Mouse (Mus musculus) intestine, embryonic 16.5 days (tissue): ENCODE data around the gene Filip1l. TPM values are rescaled to one million over a fixed set of nuclear protein-coding genes. Genes with fewer than 3 reads are reported as not detected.
A peak's percentile ranks its signal among the peaks of the same experiment; 100 is the strongest.

Experiments used
- ATAC-seq: fragments of 200-750 bp; cut with Nextera tagmentation; 2 replicates; pipeline ENCODE4 v1.8.0; 2017; ENCODE audit warnings: moderate TSS enrichment, moderate library complexity
- H3K27ac ChIP-seq: fragments of 300-500 bp; sonication (generic); 2 replicates; pipeline ENCODE4 v1.5.1; 2014; ENCODE audit warnings: mild to moderate bottlenecking, low read length
- H3K27me3 ChIP-seq: fragments of 300-500 bp; sonication (generic); replicated peaks from 2 replicates; pipeline ENCODE4 v1.6.1; 2014; ENCODE audit warnings: low read length, control low read depth, mixed read lengths; ENCODE audit not compliant: control insufficient read depth, insufficient read depth
- H3K36me3 ChIP-seq: fragments of 300-500 bp; sonication (generic); 2 replicates; pipeline ENCODE4 v1.6.1; 2014; ENCODE audit warnings: low read length, control low read depth; ENCODE audit not compliant: control insufficient read depth, insufficient read depth
- H3K4me1 ChIP-seq: fragments of 300-500 bp; sonication (generic); 2 replicates; pipeline ENCODE4 v1.6.1; 2014; ENCODE audit warnings: low read length, control low read depth, mixed read lengths; ENCODE audit not compliant: control insufficient read depth, insufficient read depth
- H3K4me2 ChIP-seq: fragments of 300-500 bp; sonication (generic); 2 replicates; pipeline ENCODE4 v1.6.1; 2014; ENCODE audit warnings: low read depth, low read length, control low read depth
- H3K4me3 ChIP-seq: fragments of 300-500 bp; sonication (generic); 2 replicates; pipeline ENCODE4 v1.5.1; 2014; ENCODE audit warnings: mild to moderate bottlenecking, low read length
- H3K9ac ChIP-seq: fragments of 300-500 bp; sonication (generic); 2 replicates; pipeline ENCODE4 v1.6.1; 2014; ENCODE audit warnings: low read depth, low read length
- H3K9me3 ChIP-seq: fragments of 300-500 bp; sonication (generic); 2 replicates; pipeline ENCODE4 v1.6.1; 2016; ENCODE audit warnings: low read length, control low read depth; ENCODE audit not compliant: control insufficient read depth
- WGBS: fragments of 180-500 bp; shearing (Covaris S2); extraction: QIAGEN DNeasy Blood & Tissue Kit; methylation state at CpG from one replicate; pipeline ENCODE4 v1.1.7; 2014; 5-methylcytosine and 5-hydroxymethylcytosine counted together
- polyA plus RNA-seq: library from polyadenylated mRNA; unstranded; fragments of >200 nt; fragmentation: Nextera tagmentation; extraction: Ambion mirVana; gene quantifications from 2 replicates; pipeline ENCODE4 v1.2.1, GENCODE M21; 2015

The Filip1l gene
- polyA plus RNA-seq, 1 experiment from 2014 or later = 30.4 TPM

DNA sequence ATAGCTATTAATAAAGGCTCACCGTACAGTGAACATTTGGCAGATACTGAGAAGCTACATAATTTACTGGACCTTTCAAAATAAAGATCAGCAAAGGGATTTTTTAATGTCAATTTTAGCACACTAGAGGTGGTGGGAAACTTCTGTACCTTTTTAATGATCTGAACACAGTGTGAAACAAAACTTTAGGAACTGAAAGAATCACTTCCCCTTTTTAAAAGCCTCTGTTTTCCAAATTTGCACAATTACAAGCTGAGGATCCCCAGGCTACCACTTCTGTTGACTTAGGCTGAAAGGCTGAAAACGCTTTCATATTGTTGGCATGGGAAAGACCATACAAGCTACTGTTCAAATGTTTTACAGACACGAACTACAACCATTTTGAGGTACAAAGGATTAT, 197.2 kb downstream of the Filip1l start:
- ATAC-seq = no peak
- H3K4me1 ChIP-seq = peaks cover 18% of the 10 kb centered on the region
- peak overlapping the region; percentile 50; the same call in 1 of the 2 replicates for H3K9ac ChIP-seq
- H3K4me3 ChIP-seq = peak overlapping the region; percentile 84
- no peaks in the 10 kb centered on the region for H3K36me3 ChIP-seq
- H3K27ac ChIP-seq = peak overlapping the region; percentile 35; the same call in 1 of the 2 replicates
- H3K9me3 ChIP-seq = no peaks in the 10 kb centered on the region
- no peaks in the 10 kb centered on the region for H3K27me3 ChIP-seq
- WGBS = 35% methylated on average over 3 of the region's 3 CpGs
- peak overlapping the region; percentile 94 for H3K4me2 ChIP-seq

DNA sequence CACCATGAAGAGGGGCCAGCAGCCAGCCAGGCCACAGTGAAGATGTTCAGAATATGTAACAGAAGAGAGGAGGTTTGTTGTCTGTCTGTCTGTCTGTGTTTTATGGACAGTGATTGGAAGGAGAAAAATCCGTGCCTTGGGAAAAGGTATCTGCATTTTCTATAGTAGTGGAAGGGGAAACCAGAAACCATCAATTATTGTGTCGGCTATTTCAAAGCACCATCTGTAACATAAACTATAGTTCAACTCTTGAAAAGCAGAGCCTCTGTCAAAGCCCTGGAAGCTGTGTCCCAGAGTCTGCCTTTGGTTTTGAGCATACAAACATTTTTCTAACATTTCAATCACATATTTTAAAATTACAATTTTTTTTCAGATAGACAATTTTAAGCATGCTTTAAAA, 197.9 kb downstream of the Filip1l start:
- Histone ChIP-seq H3K9ac (peak overlapping the region; percentile 53), H3K36me3 (no peaks in the 10 kb centered on the region), H3K4me2 (peak overlapping the region; percentile 40), H3K9me3 (no peaks in the 10 kb centered on the region), H3K27ac (peak overlapping the region; percentile 40), H3K4me1 (peaks cover 20% of the 10 kb centered on the region), H3K4me3 (peak overlapping the region; percentile 37), H3K27me3 (no peaks in the 10 kb centered on the region)
- no peak for ATAC-seq
- 39% methylated on average over 2 of the region's 2 CpGs for WGBS

DNA sequence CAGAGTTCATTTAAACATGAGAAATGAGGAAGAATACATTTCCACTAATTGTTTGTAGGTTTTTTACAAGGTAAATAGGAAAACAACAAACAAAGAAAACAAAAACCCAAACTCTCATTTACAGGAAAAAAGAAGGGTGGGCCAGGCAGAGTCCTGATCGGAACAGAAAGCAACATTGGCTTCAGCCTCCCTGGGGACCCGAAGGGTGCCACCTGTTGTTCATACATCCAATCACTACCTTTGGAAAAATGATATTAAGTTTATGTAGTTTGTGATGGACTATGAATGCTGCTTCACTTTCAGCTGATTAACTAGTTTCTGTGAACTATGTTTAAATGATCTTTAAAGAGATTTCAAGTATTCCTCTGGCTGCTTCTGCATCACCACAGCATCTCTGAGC, 198.7 kb downstream of the Filip1l start:
- H3K27ac ChIP-seq = no peak overlapping the region
- no peaks in the 10 kb centered on the region for H3K27me3 ChIP-seq
- WGBS = 57% methylated on average over 2 of the region's 2 CpGs
- no peak overlapping the region for H3K9ac ChIP-seq
- H3K36me3 ChIP-seq = no peaks in the 10 kb centered on the region
- H3K4me2 ChIP-seq = peak overlapping the region; percentile 23; the same call in 1 of the 2 replicates
- H3K9me3 ChIP-seq = no peaks in the 10 kb centered on the region
- H3K4me3 ChIP-seq = peak overlapping the region; percentile 18; the same call in 1 of the 2 replicates
- ATAC-seq = no peak
- H3K4me1 ChIP-seq = peaks cover 23% of the 10 kb centered on the region

DNA sequence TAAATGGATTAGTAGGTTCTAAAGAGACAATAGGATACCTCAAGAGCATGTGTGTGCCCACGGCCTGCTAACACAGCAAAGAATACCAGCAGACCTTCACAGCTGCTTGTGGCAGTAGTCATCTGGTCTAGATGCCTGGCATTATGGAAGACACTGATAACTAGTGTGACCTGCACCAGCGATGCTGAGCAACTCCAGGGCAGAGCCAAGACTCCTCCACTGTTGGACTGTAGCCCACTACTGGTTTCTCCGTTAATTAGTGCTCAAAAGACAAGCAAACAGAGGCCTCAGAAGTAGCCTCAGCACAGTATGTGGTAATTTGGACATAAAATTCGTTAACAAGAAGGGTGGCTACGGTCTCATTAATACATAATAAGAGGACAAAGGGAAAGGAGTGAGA, 199.8 kb downstream of the Filip1l start:
- H3K4me3 ChIP-seq = no peak overlapping the region
- 86% methylated on average over 5 of the region's 5 CpGs for whole genome bisulfite sequencing
- H3K4me2 ChIP-seq = no peak overlapping the region
- no peaks in the 10 kb centered on the region for H3K27me3 ChIP-seq
- H3K27ac ChIP-seq = 0 out of 2 replicates have a peak overlapping the region, but pooled peaks have one; percentile 18
- ATAC-seq = no peak
- H3K9me3 ChIP-seq = no peaks in the 10 kb centered on the region
- H3K9ac ChIP-seq = no peak overlapping the region
- H3K36me3 ChIP-seq = no peaks in the 10 kb centered on the region
- H3K4me1 ChIP-seq = peaks cover 23% of the 10 kb centered on the region

DNA sequence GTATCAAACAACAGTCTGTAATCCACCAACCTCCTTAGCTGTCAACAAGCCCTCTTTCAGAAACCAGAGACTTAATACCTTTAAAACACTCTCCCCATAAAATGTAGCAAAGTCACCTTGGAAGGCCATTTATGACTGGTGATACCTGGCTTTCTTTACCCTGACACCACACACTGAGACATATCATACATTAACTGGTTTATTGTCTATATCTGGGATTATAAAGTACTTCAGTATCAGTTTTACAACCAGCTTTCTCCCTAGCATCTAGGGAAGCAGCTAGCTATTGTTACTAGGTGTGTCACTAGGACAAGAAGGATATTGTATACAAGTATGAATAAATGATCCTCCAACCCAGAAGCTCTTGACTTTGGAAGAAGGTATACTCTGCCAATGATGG, 200.3 kb downstream of the Filip1l start:
- H3K27ac ChIP-seq = 0 out of 2 replicates have a peak overlapping the region, but pooled peaks have one; percentile 18
- no peaks in the 10 kb centered on the region for H3K27me3 ChIP-seq
- no peak overlapping the region for H3K4me2 ChIP-seq
- ATAC-seq = peak; percentile 45
- H3K4me1 ChIP-seq = peaks cover 23% of the 10 kb centered on the region
- no peak overlapping the region for H3K4me3 ChIP-seq
- H3K9me3 ChIP-seq = no peaks in the 10 kb centered on the region
- H3K36me3 ChIP-seq = no peaks in the 10 kb centered on the region
- H3K9ac ChIP-seq = no peak overlapping the region

DNA sequence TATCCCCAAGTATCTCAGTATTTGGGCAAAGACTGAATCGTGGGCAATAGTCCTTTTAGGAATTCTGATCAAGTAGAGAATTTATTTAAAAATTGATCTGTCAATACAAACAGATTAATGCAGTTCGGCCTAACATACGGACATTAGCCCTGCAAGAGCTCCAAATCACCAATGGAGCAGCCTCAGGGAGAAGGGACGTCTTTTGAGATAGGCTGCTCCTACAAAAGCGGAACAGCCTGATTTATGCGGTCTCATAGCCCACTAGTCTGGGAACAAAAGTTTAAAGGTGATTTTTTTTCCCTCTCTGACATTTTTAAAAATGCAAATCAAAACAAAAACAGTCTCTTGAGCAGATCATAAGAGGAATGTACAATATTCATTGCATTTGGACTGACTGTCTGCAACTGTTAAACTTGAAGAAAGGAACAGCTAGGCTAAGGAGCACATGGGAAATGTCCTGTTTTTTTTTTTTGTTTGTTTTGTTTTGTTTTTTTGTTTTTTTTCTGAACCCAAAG, 202.1 kb downstream of the Filip1l start:
- peaks cover 23% of the 10 kb centered on the region for H3K4me1 ChIP-seq
- no peaks in the 10 kb centered on the region for H3K9me3 ChIP-seq
- H3K4me2 ChIP-seq = no peak overlapping the region
- H3K27ac ChIP-seq = no peak overlapping the region
- H3K9ac ChIP-seq = no peak overlapping the region
- WGBS = 80% methylated on average over 6 of the region's 6 CpGs
- H3K27me3 ChIP-seq = no peaks in the 10 kb centered on the region
- ATAC-seq = no peak
- H3K36me3 ChIP-seq = no peaks in the 10 kb centered on the region
- no peak overlapping the region for H3K4me3 ChIP-seq

DNA sequence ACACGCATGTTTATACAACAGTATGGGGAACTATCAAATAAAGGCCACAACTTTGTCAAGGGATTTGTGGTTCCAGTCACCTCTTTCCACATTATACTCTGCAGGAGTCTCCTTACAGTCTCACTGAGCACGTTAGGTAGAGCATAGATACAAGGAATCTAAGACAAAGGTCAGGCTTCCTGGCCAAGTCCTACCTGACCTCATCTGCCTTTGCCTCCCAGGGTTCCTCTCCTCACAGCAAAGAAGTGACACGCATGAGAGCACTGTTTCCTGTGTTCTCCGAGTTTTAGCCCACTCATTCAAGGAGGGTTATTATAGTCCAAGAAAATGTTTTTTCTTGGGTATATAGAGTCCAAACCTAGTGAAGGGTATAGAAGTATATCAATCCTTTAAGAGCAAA, 202.8 kb downstream of the Filip1l start:
- Histone ChIP-seq H3K4me3 (no peak overlapping the region), H3K27ac (no peak overlapping the region), H3K9me3 (no peaks in the 10 kb centered on the region), H3K4me1 (peaks cover 23% of the 10 kb centered on the region), H3K36me3 (no peaks in the 10 kb centered on the region), H3K4me2 (no peak overlapping the region), H3K9ac (no peak overlapping the region), H3K27me3 (no peaks in the 10 kb centered on the region)
- 68% methylated on average over 4 of the region's 4 CpGs for WGBS
- no peak for ATAC-seq

DNA sequence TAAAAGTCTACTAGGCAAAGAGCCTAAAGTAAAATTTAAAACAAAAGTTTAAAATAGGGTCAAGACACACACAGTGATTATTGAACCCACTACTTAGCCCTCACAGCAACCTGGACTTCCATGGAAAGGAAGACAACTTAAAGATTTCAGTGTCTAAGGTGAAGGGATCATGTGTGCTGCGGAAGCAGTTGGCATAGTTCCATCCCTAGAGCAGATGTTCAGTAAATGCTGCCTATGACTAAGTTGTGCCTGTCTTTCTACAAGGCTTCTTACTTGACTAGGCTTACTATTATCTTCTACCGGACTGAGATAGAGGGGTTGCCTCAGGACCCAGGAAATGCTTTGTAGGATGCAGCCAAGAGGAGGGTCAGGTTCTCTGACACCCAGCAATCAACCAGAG, 203.4 kb downstream of the Filip1l start:
- Histone ChIP-seq H3K36me3 (no peaks in the 10 kb centered on the region), H3K4me1 (peaks cover 23% of the 10 kb centered on the region), H3K4me2 (no peak overlapping the region), H3K27ac (no peak overlapping the region), H3K27me3 (no peaks in the 10 kb centered on the region), H3K9ac (no peak overlapping the region), H3K4me3 (no peak overlapping the region), H3K9me3 (no peaks in the 10 kb centered on the region)
- ATAC-seq = no peak
- WGBS = 64% methylated on average over 2 of the region's 2 CpGs

DNA sequence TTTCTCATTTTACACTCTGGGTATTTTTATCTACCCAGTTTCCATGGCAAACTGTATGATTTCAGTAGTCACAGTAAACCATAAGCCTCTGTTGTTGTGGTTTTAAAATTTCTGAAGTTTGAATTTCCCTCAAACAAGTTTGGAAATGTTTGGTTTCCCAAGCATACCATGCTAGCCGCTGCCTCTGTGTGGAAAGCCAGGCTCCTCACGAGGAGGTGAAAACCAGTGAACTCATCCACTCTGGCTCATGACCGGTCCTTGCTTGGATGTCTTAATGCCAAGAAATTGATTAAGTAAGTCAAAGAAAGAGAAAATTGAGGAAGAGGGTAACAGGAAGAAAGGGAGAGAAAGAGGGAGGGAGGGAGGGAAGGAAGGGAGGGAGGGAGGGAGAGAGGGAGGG, 205.4 kb downstream of the Filip1l start:
- H3K9me3 ChIP-seq = no peaks in the 10 kb centered on the region
- H3K9ac ChIP-seq = no peak overlapping the region
- H3K4me2 ChIP-seq = no peak overlapping the region
- ATAC-seq = no peak
- H3K27ac ChIP-seq = no peak overlapping the region
- H3K4me3 ChIP-seq = no peak overlapping the region
- no peaks in the 10 kb centered on the region for H3K27me3 ChIP-seq
- WGBS = 83% methylated on average over 3 of the region's 3 CpGs
- no peaks in the 10 kb centered on the region for H3K36me3 ChIP-seq
- H3K4me1 ChIP-seq = peaks cover 21% of the 10 kb centered on the region

DNA sequence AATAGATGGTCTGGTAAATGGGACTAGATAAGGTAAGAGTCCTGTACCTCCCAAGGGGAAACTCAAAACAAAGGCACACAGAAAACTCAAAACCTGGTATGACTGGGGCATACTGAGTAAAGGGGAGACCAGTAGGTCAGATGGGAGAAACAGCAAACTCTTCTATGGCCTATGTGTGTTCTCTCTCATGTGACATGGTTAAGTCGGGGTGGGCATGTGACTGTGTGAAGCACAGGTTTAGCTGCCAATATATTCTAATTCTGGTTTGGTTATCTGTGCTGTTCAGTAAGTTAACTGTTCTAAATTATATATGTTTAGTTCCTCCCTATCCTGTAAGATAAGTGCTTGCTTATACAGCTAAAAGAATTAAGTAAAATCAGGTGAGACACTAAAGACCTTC, 207.3 kb downstream of the Filip1l start:
- Histone ChIP-seq H3K27ac (no peak overlapping the region), H3K4me1 (peaks cover 17% of the 10 kb centered on the region), H3K27me3 (no peaks in the 10 kb centered on the region), H3K4me3 (no peak overlapping the region), H3K36me3 (no peaks in the 10 kb centered on the region), H3K9me3 (no peaks in the 10 kb centered on the region), H3K9ac (no peak overlapping the region), H3K4me2 (no peak overlapping the region)
- 97% methylated on average over 1 of the region's 1 CpGs for WGBS
- no peak for ATAC-seq
